Mouse (Mus musculus): ENCODE data around the gene Btbd9.

DNA sequence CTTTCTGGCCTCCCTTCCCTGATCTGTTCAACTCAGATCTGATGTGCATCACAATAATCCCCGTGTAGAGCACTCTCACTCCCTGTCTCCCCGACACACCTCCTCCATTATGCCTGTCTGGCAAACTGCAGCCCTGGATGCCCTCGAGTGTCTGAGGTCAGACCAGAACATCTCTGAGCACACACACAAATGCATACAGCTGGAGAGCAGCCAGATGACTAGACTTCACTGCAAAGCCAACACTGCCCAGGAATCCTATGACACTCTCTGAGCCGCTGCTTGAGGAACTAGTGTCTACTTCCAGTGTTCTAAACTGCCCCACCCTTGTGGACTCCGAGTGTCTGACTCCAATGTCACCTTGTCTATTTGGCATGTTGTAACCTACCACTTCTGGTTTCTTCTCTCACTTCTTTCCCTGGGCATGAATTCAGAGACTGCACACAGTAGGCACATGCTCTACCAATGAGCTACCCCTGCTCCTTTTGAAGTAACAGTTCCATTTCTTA lies 112.0 kb downstream of the Btbd9 start:
- no peak for TF ChIP-seq GATA1 (IDR thresholded peaks at IDR 0.05; ENCODE audit: borderline replicate concordance, low read length)
- TF ChIP-seq FLI1 (IDR thresholded peaks at IDR 0.05; ENCODE audit: low read length): no peak

Data from megakaryocyte, embryonic 14.5 days (primary cell).